Mouse (Mus musculus) lung, postnatal 4 days (tissue): Measurements from ENCODE around the gene Rab2b.

Source experiments
- DNase-seq, 2 experiments: peaks; one replicate each; pipeline ENCODE4 v3.0.0; 2021

Rab2b gene

GRCm38 (mm10) chr14:52277210-52277609, 2.1 kb downstream of the Rab2b start:
- no peak for DNase-seq

- DNase-seq, result no peak
Observed at GRCm38 (mm10) chr14:52272781-52273180, 6.6 kb downstream of the Rab2b start.

GRCm38 (mm10) chr14:52257484-52258213, 21.7 kb downstream of the Rab2b start, which contains the start of gene Chd8:
Gene Chd8 (minus strand): TSS chr14:52257780.
- DNase-seq, result peak; percentile 98 to 100

GRCm38 (mm10) chr14:52256311-52257175, 22.8 kb downstream of the Rab2b start:
- DNase-seq, result peak in 1 of 2 experiments; percentile 19

- no peak for DNase-seq
Observed at GRCm38 (mm10) chr14:52246129-52246528, 33.2 kb downstream of the Rab2b start.

- no peak for DNase-seq
Observed at GRCm38 (mm10) chr14:52244690-52245042, 34.7 kb downstream of the Rab2b start.

GRCm38 (mm10) chr14:52244041-52244689, 35.2 kb downstream of the Rab2b start:
- peak; percentile 98 to 100 for DNase-seq

GRCm38 (mm10) chr14:52236216-52236615, 43.1 kb downstream of the Rab2b start:
- no peak for DNase-seq

- DNase-seq, result no peak
Observed at GRCm38 (mm10) chr14:52235165-52235564, 44.2 kb downstream of the Rab2b start.

- DNase-seq, result no peak
Observed at GRCm38 (mm10) chr14:52232249-52232648, 47.1 kb downstream of the Rab2b start.

GRCm38 (mm10) chr14:52225972-52226371, 53.4 kb downstream of the Rab2b start:
- DNase-seq, result no peak

GRCm38 (mm10) chr14:52217261-52217660, 62.1 kb downstream of the Rab2b start:
- DNase-seq, result no peak
